Mouse (Mus musculus) cerebellum, adult 11 months (tissue): ENCODE measurements at regions not wholly inside any gene's neighbourhood (a gene's known extent, or its start where the extent isn't known, plus 50 kb on each side); places are given as distances from the start of the nearest gene placed in this dataset.

ENCODE experiments used
- DNase-seq: peaks from one replicate; pipeline ENCODE4 v3.0.0; 2022

GRCm38 (mm10) chr6:100176914-100177560 is 110.2 kb downstream of the Rybp start:
- no peak for DNase-seq

- DNase-seq: no peak
Observed at GRCm38 (mm10) chr6:100170711-100171348, 116.5 kb downstream of the Rybp start.

GRCm38 (mm10) chr6:100167321-100167720 is 120.0 kb downstream of the Rybp start:
- DNase-seq: no peak

GRCm38 (mm10) chr6:100165746-100166145 is 121.5 kb downstream of the Rybp start:
- no peak for DNase-seq

- DNase-seq: no peak
Observed at GRCm38 (mm10) chr6:100164162-100164561, 123.1 kb downstream of the Rybp start.

- DNase-seq: no peak
Observed at GRCm38 (mm10) chr6:100163814-100164130, 123.5 kb downstream of the Rybp start.

GRCm38 (mm10) chr6:100162961-100163813 is 124.1 kb downstream of the Rybp start:
- DNase-seq: peak; percentile 95

GRCm38 (mm10) chr6:100160670-100161069 is 126.6 kb downstream of the Rybp start:
- no peak for DNase-seq

- no peak for DNase-seq
Observed at GRCm38 (mm10) chr6:100159817-100160216, 127.5 kb downstream of the Rybp start.

GRCm38 (mm10) chr6:100159246-100159645 is 128.0 kb downstream of the Rybp start:
- DNase-seq: no peak

- no peak for DNase-seq
Observed at GRCm38 (mm10) chr6:100157288-100157687, 130.0 kb downstream of the Rybp start.

- DNase-seq: no peak
Observed at GRCm38 (mm10) chr6:100156163-100156562, 131.1 kb downstream of the Rybp start.

GRCm38 (mm10) chr6:100155676-100156075 is 131.6 kb downstream of the Rybp start:
- no peak for DNase-seq

- DNase-seq: no peak
Observed at GRCm38 (mm10) chr6:100151447-100151846, 135.8 kb downstream of the Rybp start.

- DNase-seq: no peak
Observed at GRCm38 (mm10) chr6:100150703-100151208, 136.5 kb downstream of the Rybp start.

- peak; percentile 60 for DNase-seq
Observed at GRCm38 (mm10) chr6:100149458-100149852, 137.8 kb downstream of the Rybp start.

GRCm38 (mm10) chr6:100148751-100149457 is 138.4 kb downstream of the Rybp start:
- DNase-seq: no peak

GRCm38 (mm10) chr6:100146360-100146935 is 140.8 kb downstream of the Rybp start:
- DNase-seq: no peak

GRCm38 (mm10) chr6:100145869-100146268 is 141.4 kb downstream of the Rybp start:
- no peak for DNase-seq

GRCm38 (mm10) chr6:100144544-100145287 is 142.6 kb downstream of the Rybp start:
- no peak for DNase-seq

- DNase-seq: peak; percentile 71
Observed at GRCm38 (mm10) chr6:100143586-100144301, 143.5 kb downstream of the Rybp start.
